Mouse (Mus musculus) adrenal gland, adult 8-10 months (tissue): ENCODE results near the gene Mrgpra3. TPM values are rescaled to one million over a fixed set of nuclear protein-coding genes. Genes with fewer than 3 reads are reported as not detected.

Experiments used
- DNase-seq: peaks from one replicate; pipeline ENCODE4 v3.0.0; 2022
- total RNA-seq, 4 experiments: library from RNA; stranded (reverse); gene quantifications; 2 replicates each; pipeline ENCODE4 v1.2.4; 2022

Gene Mrgpra3
- total RNA-seq: not detected

- no peak for DNase-seq
Observed at GRCm38 (mm10) chr7:47601272-47601671, at the start of gene Mrgpra3. Gene Mrgpra3 (minus strand): TSS chr7:47601372.

Other genes starting within 250 kb of the Mrgpra3 start
- not detected for gene Mrgpra1, start 247.1 kb downstream of the Mrgpra3 start, total RNA-seq
- not detected for gene Mrgpra2a, start 149.2 kb downstream of the Mrgpra3 start, total RNA-seq
- gene Mrgpra2b, start 72.5 kb downstream of the Mrgpra3 start, total RNA-seq: not detected